Mouse (Mus musculus): ENCODE measurements around the gene Ttc17. TPM values are rescaled to one million over a fixed set of nuclear protein-coding genes. Genes with fewer than 3 reads are reported as not detected.
A peak's percentile ranks its signal among the peaks of the same experiment; 100 is the strongest.
"Not testable (repeated sequence)": the region's sequence is repeated elsewhere in the genome, so short reads cannot be mapped to it uniquely, and the experiment has no call there.

The Ttc17 gene
- total RNA-seq, 2 experiments from 2014 or later, result 21.5 to 23.2 TPM

DNA sequence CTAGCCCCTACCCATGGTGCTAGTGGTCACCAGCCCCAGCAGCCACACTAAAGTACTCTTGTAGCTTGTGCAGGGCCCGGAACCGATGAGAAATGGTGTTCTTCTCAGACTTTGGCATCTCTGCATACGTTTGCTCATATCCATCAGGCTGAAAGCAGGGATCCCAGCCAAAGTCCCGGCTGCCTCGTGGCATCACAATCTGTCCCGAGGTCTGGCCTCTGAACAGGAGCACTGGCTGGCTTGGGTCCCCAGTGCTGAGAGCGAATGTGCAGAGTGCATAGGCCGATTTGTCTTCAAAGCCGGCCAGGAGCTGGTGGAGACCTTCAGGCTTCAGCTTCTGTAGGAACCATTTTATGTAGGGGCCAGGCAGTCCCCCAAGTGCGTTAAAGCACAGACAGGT, 22.0 kb downstream of the Ttc17 start:
- DNase-seq (ENCODE audit: low spot score in 2 of 2), result not testable (repeated sequence)

DNA sequence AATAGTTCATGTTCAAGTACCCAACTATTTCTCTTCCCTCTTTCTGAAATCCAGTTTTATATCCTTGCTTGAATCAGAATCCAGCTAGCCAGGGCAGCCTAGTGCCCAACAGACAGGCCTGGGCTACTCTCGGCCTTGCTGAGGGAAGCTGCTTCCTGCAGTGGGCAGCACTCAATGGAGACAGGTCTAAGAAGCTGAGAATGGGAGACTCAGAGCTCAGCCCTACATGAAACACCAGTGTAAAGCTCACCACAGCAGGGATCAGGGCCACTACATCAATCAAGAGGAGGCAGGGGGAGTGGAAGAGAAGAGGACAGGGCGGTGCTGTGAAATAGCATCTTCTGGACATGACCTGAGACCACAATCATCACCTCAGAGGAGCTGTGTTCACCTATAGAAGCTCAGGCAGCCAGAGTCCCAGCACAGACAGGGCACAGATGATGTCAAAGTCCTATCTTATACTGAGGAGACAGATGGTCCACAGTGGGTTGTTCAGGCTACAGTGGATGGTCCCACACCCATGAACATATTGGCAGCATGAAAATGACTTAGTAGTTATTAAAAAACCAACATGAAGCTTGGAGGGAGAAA, 25.3 kb downstream of the Ttc17 start:
- DNase-seq (ENCODE audit: low spot score in 2 of 2), result no peak

DNA sequence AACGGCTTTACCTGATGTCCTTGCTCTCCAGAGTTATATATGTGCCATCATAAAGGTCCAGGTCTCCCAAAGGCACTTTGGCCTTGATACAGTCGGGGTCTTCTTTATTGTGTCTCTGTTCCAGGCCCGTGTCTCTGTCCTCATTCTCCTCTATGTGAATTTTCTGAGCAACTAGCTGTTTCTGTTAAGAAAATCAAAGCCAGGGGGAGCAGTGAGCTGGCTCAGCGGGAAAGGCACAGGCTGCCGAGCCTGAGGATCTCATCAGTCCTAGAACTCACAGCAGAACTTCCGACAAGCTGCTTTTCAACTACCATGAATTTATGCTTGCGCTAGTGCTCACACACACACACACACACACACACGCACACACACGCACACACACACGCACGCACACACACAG, 27.8 kb downstream of the Ttc17 start:
- DNase-seq (ENCODE audit: low spot score in 2 of 2), result no peak

DNA sequence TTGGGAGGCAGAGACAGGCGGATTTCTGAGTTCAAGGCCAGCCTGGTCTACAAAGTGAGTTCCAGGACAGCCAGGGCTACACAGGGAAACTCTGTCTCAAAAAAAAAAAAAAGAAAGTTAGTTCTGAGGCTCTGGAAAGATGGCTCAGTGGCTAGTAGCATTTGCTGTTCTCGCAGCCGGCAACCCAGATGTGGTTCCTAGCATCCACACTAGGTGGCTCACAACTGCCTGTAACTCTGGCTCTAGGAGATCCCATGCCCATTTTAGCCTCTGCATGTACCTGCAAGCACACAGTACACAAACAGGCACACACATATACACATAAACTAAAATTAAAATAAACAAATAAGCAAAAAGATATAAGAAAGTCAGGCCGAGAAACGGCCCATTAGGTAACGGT, 35.4 kb downstream of the Ttc17 start:
- peak in 1 of 2 experiments; percentile 16 for DNase-seq (ENCODE audit: low spot score in 2 of 2)

DNA sequence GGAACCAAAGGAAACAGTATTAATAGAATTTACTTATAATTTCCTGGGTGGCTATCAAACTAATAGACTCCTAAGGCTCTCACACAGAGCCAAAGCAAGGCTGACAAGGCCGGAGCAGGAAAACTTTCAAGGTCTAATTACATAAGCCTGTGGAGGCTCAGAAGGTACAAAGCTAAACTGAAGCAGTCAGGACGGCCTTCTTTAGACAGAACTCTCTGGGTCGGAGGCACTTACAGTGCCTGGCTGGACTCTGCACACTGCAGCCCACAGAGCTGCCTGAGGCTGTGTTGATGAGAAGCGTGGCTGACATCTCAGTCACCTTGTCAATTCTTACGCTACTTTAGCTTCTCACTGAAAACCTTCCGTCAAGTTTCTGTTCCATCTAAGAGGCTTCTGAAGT, 42.7 kb downstream of the Ttc17 start:
- DNase-seq (ENCODE audit: low spot score in 2 of 2), result no peak

DNA sequence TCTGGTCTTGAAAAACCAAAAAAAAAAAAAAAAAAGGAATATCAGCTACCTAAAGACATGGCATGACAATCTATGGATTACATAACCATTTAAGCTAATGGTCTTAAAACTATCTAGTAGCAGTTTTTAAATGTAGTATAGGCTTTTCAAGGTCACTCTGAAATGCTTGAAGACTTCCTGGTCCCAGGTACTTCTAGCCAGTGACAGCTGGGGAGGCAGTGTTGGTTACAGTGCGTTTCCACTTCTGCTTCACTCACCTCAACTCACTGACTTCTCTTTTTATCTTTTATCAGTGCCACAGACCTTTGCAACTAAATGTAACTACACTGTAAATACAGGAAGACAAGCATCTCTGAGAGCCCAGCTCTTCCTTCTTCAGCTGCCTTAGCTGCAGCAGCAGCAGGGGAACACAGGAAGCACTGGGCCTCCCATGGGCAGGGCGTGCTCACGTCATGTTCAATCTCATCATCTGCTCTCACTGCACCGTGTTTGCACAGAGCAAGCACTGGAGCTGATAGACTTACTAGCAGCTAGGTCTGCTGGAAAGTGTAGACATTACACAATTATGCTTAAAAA, 46.0 kb downstream of the Ttc17 start:
- no peak for DNase-seq (ENCODE audit: low spot score in 2 of 2)

DNA sequence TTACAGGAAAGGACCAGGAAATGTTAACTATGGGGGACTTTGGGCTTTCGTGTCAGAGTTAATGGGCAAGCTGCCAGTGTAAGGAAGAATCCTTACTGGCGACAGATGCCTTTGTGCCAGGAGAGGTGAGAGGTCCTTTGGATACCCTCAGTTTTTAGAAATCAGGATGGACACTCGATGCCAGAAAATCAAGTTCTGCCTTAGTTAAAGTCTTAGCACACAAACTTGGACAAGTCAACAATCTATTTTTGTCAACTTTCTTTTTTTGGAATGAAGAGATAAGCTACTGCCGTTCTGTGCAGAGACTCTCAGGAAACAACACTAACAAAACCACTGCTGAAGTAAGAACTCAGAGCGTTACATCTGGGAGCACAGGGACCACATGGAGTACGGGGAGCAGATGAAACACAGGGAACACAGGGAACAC, 58.3 kb downstream of the Ttc17 start:
- DNase-seq (ENCODE audit: low spot score in 2 of 2), result no peak

DNA sequence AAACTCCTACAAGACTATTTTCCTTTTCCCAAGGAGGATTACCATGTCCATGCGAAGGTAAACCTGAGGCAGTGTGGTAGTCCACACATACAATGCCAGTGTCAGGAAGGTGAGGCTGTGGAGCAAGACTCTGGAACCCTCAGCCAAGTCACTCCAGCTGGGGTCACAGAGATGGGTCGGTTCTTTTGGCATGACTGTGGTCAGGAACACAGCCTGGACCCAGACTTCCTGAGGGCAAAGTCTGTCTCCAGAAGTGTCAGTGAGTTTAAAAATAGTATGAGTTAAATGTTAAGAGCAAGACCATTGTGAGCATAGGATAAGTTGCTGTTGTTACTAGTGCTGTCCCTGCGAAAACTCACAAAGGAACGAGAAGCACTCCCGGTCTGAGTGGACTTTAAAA, 59.7 kb downstream of the Ttc17 start:
- DNase-seq (ENCODE audit: low spot score in 2 of 2), result no peak

DNA sequence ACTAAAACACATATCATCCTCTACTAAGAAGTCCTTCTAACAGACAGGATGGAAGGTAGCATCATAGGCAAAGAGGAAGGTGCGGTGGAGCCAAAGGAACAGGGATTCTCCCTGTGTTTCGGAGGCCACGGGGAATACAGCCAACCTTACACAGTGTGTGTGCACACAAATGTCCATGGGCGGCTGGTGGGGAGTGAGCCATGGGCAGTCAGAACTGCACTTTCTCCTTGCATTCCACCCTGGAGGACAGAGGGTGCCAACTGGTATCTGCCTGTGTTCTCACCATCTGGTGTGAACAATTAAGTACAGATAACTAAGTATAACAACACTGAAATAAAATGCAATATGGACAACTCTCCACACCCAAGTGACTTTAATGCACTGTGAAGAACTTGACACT, 61.9 kb downstream of the Ttc17 start:
- no peak for DNase-seq (ENCODE audit: low spot score in 2 of 2)

DNA sequence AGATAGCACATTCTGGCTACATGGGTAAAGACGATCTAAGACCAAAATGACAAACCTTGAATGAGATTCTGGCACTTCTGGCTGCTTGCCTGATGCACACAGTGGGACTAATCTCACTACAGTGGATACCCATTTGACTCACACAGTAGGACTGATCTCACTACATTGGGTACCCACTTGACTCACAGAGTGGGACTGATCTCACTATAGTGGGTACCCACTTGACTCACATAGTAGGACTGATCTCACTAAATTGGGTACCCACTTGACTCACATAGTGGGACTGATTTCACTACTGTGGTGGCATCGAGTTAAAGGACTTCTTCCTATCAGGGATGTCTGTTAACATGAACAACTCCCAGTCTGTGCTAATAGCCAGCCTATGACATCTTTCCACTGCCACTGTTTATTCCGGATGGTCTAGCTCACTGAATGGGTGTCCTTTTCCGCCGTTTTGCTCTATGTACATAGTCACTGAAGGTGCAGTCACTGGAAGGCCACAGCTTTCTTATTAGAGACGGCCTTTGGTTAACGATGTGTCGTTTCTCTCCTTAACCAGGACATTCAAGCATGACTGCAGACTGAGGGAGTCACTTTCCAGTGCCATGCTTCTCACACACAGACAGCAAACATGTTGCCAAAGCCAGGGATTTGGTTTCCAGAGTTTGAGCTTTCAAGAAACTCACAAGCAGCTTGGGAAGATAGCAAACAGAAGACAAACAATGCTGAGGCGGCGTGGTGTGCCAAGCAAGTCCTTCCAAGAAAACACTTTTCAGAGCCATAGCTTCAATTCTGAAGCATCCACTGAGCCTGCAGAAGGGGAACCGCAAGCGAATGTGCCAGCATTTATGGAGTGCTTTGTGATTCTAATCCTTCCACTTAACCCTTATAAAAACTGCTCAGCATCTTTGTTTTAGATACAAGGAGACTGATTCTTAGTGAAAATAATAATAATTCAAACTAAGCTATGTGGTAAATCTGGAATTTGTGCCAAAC, 62.9 kb downstream of the Ttc17 start:
- no peak for DNase-seq (ENCODE audit: low spot score in 2 of 2)

DNA sequence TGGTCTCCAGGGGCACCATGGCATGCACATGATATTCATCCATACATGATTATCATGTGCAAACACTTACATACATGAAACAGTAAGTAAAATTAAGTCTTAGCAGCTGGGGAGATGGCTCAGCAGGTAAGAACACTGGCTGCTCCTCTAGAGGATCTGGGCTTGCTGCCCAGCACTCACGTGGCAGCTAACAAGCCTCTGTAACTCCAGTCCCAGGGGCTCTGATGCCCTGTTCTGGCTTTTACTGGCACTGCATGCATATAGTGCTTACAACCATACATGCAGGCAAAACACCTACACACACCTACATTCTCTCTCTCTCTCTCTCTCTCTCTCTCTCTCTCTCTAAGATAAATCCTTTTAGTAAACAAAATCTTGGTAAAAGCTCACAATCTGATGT, 65.7 kb downstream of the Ttc17 start:
- no peak for DNase-seq (ENCODE audit: low spot score in 2 of 2)

DNA sequence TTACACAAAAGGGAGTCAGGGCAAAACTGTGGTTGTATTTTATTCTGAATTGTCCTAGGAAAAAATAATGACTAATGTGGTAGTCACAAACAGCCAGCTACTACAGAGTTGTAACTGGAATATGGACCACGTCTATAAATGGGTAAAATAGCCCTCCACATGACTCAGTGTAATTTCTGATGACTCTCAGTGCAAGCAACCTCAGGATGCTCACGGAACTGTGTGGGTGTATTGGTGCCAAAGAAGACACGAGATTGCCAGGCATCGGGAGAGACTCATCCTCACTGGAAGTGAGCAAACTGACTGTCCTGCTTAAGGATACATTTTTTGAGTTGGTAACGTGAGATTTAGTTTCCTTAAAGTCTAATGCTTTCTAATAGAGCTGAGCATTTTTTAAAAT, 67.0 kb downstream of the Ttc17 start:
- DNase-seq (ENCODE audit: low spot score in 2 of 2), result no peak

DNA sequence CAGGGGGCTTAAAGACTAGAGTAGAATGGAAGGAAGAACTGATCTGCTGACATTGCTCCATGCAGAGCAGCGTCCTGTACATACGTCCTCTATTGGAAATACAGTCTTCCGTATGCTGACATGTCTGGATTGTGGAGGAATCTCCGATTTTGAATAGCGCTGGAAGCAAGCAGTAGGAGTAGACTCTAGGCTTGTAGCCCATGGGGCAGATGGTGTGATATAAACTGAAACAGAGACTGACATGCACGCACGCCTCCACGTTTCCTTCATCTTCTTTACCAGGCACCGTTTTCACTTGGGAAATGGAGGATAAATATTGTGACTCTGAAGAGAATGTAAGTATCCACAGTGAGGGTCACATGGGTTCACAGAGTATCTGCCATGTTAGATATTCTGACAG, 70.2 kb downstream of the Ttc17 start:
- no peak for DNase-seq (ENCODE audit: low spot score in 2 of 2)

DNA sequence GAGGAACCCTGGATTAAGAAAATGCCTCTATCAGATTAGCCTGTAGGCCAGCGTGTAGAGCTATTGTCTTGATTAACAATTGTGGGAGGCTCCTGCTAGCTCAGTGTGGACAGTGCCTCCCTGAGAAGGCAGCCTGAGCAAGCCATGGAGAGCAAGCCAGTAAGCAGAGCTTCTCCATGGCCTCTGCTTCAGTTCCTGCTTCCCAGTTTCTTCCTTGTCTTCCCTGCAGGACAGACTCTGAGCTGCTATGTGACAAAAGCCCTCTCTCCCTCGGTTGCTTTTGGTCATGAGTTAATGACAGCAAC, 71.8 kb downstream of the Ttc17 start:
- DNase-seq (ENCODE audit: low spot score in 2 of 2), result no peak

DNA sequence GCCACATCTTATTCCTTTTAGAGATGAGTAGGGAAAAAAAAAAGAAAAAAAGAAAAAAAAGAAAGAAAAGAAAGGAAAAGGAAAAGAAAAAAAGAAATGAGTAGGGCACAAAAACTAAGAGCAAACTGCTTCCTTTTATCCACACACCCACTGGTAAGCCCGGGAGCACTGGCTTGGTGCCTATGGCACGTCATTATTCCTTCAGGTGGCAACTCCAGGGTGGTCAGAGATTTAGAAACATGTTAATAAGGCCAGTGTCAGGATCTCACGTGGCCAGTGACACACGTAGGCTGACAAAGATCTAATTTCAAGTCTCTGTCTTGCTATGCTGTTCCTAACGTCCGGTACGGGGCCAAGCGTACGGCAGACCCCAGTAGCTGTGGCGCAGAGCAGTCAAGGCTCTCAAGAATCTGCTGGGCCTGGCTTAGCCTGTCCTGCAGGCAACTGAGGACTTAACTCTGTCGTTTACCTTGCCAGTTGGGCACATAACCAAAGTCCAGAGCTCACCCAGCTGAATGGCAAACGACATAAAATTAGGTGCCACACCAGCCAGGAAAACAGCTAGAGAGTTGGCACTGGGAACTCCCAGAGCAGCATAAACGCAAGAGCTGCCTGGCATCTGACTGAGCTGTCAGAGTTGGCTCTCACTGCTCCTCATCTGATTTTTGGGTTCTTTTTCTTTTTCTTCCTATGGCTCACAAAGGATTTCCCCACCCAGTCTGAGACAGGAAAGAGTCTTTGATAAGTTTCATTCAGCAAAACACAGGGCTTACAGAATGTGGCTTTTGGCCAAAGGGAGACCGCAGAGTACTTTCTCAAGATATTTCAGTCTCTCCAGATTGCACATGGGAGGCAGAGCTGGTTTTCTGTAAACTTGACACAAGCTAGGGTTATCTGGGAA, 72.4 kb downstream of the Ttc17 start:
- no peak for DNase-seq (ENCODE audit: low spot score in 2 of 2)

DNA sequence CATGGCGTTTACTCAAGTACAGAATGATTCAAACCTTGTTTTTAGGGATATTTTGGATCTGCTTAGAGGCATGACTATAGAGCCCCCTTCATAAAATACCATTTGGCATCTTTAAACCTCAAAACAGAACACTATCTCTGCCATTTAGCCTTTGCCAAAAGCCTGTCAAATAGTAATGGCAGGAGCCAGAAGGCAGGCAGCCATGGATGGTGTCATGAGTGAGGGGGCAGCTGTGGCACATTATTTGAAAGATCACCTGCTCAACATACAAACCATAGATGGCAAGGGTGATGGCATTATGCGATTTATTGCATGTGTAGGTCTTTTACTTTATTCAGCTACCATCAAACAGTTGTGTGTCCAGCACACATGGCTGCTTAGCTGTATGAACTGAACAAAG, 73.4 kb downstream of the Ttc17 start:
- no peak for DNase-seq (ENCODE audit: low spot score in 2 of 2)

DNA sequence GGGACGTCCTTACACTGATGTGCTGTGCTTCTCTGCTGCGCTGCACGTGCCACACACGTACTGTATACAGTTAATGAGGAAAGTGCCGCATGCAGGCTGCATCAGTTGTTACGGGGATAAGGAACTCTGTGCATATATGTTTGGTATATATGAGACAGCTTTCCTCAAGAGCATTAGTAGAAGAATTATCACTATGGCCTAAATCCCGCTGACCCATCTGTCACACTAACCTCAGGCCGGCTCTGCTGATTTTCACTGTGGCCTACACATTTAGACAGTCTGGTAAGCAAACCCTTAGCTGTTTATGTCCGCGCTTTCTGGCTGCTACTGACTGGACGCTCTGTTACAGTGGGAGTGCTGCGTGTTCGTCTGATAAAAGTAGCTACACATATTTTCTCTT, 77.2 kb downstream of the Ttc17 start:
- no peak for DNase-seq (ENCODE audit: low spot score in 2 of 2)

DNA sequence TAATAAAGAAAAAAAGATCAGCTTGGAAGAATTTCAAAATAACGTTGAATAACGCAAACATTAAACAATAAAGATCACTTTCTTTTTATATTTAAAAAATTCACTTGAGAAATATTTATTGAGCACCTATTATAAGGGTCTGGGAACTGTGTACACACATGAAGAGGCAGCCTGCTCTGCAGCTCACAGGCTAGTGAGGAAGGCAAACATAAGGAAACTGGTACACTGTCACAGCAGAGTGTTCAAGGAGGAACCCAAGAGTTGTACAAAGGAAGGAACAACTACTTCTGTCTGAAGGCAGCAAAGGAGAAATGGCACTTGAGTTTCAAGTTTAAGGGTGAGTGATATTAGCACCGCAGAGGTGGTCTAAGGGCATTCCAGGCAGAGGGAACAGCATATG, 78.7 kb downstream of the Ttc17 start:
- DNase-seq (ENCODE audit: low spot score in 2 of 2), result no peak

DNA sequence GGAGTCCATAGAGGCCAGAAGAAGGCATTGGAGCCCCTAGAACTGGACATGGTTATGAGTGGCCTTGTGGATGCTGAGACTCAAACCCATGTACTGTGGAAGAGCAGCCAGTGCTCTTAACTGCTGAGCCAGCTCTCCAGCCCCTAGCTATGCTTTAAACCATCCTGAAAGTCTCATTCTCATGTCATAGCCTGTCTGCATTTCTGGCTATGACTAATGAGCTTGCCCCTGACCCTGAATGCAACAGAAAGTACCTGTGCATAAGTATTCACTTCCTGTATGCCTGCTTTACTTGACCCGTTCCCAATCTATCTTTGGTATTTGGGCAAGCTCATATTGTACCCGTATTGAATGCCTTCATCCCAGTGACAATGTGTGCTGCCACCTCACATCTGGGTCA, 86.7 kb downstream of the Ttc17 start:
- DNase-seq (ENCODE audit: low spot score in 2 of 2), result no peak

DNA sequence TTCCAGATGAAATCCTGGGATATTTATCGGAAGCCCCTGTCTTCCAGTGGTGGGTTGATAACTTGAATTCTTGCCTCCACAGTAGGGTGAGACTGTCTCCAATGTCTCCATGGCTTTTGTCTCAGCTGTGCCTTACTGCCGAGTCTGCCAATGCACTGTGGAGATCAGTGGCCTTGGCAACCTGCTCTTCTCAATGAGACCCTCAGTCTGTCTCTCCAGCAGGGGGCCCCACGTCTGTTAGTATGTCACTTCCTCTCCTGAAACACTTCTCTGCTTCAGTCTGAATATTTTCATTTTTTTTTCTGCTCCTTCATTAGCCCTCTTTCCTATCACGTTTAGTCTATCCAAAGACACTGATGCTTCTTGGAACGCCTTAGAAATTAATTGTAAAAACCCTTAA, 90.0 kb downstream of the Ttc17 start:
- no peak for DNase-seq (ENCODE audit: low spot score in 2 of 2)

DNA sequence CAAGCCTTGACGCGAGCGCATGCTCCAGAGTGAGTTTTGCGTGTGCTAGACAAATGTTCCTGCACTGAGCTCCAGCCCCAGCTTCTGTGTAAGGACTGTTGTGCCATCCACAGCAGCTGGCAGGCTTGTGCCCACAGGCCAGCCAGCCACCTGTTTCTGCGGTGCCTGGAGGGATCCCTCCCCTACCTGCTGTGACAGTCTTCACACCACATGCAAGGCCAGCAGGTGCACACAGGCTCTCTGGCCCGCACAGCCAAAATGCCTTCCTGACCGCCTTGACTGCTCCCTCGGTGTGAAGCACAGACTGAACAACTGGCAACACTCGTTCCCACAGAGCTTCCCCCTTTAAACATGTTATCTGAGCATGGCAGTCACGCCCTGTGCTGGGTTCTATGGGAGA, 102.5 kb downstream of the Ttc17 start:
- DNase-seq (ENCODE audit: low spot score in 2 of 2), result no peak

DNA sequence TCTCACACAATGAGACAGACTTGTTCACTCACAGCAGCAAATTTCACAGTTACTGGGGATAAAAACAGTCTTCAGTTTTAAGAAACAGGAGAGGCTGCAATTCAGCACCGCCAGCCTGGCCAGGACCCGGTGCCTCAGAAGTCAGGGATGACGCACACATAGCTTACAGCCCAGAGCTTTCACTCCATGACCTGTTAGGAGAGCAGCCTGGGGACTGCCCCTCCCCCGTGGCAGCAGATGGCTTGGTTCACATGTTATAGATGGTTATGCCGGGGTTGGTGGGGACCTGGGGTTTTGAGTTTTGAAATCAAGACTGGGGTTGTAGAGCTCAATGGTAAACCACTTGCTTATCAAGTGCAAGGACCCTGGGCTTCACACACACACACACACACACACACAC, 104.1 kb downstream of the Ttc17 start:
- no peak for DNase-seq (ENCODE audit: low spot score in 2 of 2)

Measured in gastrocnemius, postnatal 4 days (tissue).